Mouse (Mus musculus): ENCODE data around the gene Fam181a.

GRCm38 (mm10) chr12:103313871-103314639 is 3.3 kb downstream of the Fam181a start:
- TF ChIP-seq CTCF (IDR thresholded peaks at IDR 0.05; ENCODE audit: low read depth), result no peak
- no peak for TF ChIP-seq EP300 (IDR thresholded peaks at IDR 0.05; ENCODE audit: low read depth)
